Mouse (Mus musculus) gastrocnemius, adult 2 months (tissue): ENCODE measurements at regions not wholly inside any gene's neighbourhood (a gene's known extent, or its start where the extent isn't known, plus 50 kb on each side); places are given as distances from the start of the nearest gene placed in this dataset.

Source experiments
- DNase-seq: peaks from one replicate; pipeline ENCODE4 v3.0.0; 2022
- H3K27ac ChIP-seq: fragments of 200-600 bp; 2 replicates; pipeline ENCODE4 v1.8.1; 2022; ENCODE audit warnings: mild to moderate bottlenecking
- H3K4me3 ChIP-seq: fragments of 200-600 bp; 2 replicates; pipeline ENCODE4 v1.8.1; 2022; ENCODE audit warnings: mild to moderate bottlenecking, moderate library complexity
- CTCF ChIP-seq: fragments of 200-600 bp; IDR thresholded peaks from 2 replicates; pipeline ENCODE4 v1.8.1; 2022; ENCODE audit warnings: antibody characterized with exemption, mild to moderate bottlenecking, moderate library complexity
- intact Hi-C: fragments of 180-260 bp; cut with DNase I; formaldehyde crosslinking; loops from one replicate; pipeline ENCODE4 v1.15.1; 2025

- peak overlapping the region; percentile 5; the same call in 1 of the 2 replicates for H3K27ac ChIP-seq
- H3K4me3 ChIP-seq: no peak overlapping the region
- intact Hi-C loops: no loop called here
- no peak for TF ChIP-seq CTCF
- peak; percentile 28 for DNase-seq
These were observed 91.1 kb upstream of the Pmch start for GRCm38 (mm10) chr10:87999617-88000330.

- intact Hi-C loops: no loop called here
- no peak for TF ChIP-seq CTCF
- no peak for DNase-seq
- no peak overlapping the region for H3K4me3 ChIP-seq
- H3K27ac ChIP-seq: no peak overlapping the region
These were observed 82.2 kb upstream of the Pmch start for GRCm38 (mm10) chr10:88008679-88009078.

GRCm38 (mm10) chr10:88010866-88011265 lies 80.0 kb upstream of the Pmch start:
- no peak for TF ChIP-seq CTCF
- Histone ChIP-seq H3K27ac (no peak overlapping the region), H3K4me3 (no peak overlapping the region)
- no peak for DNase-seq
- intact Hi-C loops: no loop called here

GRCm38 (mm10) chr10:88031978-88032377 lies 58.9 kb upstream of the Pmch start:
- DNase-seq: no peak
- no peak for TF ChIP-seq CTCF
- H3K27ac ChIP-seq: no peak overlapping the region
- intact Hi-C loops: no loop called here
- no peak overlapping the region for H3K4me3 ChIP-seq
